Mouse (Mus musculus) heart, postnatal 0 days (tissue): ENCODE data around the gene Thada.

ENCODE experiments used
- CTCF ChIP-seq: IDR thresholded peaks from 2 replicates; pipeline ENCODE4 v1.5.1; 2016; ENCODE audit warnings: antibody characterized with exemption, control low read depth, low read depth
- EP300 ChIP-seq: IDR thresholded peaks from 2 replicates; pipeline ENCODE4 v1.6.1; 2016; ENCODE audit warnings: antibody characterized with exemption, low read depth

DNA sequence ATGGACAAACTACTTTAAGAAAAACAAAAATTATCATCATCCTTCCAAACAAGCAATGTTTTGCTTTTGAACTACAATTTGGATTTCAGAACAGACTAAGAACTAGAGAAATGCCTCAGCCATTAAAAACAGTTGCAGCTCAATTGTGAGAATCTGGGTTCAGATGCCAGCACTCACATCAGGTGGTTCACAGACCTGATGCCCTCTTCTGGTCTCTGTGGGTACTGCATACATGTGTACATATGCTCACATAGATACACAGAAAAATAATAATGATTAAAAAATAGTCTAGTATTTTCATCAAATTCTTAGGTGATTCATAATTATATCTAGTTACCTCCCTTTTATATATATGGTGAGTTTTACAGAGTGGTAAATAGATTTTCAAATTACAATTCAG, 81.3 kb downstream of the Thada start:
- TF ChIP-seq EP300 (no peak), CTCF (peak; percentile 40)
